Mouse (Mus musculus) lung, postnatal 10 days (tissue): ENCODE results near the gene Cplx2.
A peak's percentile ranks its signal among the peaks of the same experiment; 100 is the strongest.

Experiments used
- DNase-seq: peaks from one replicate; pipeline ENCODE4 v3.0.0; 2021

Gene Cplx2

GRCm38 (mm10) chr13:54371049-54371386, at the start of gene Cplx2:
Gene Cplx2, plus strand, starts transcription at chr13:54371349.
- no peak for DNase-seq

DNA sequence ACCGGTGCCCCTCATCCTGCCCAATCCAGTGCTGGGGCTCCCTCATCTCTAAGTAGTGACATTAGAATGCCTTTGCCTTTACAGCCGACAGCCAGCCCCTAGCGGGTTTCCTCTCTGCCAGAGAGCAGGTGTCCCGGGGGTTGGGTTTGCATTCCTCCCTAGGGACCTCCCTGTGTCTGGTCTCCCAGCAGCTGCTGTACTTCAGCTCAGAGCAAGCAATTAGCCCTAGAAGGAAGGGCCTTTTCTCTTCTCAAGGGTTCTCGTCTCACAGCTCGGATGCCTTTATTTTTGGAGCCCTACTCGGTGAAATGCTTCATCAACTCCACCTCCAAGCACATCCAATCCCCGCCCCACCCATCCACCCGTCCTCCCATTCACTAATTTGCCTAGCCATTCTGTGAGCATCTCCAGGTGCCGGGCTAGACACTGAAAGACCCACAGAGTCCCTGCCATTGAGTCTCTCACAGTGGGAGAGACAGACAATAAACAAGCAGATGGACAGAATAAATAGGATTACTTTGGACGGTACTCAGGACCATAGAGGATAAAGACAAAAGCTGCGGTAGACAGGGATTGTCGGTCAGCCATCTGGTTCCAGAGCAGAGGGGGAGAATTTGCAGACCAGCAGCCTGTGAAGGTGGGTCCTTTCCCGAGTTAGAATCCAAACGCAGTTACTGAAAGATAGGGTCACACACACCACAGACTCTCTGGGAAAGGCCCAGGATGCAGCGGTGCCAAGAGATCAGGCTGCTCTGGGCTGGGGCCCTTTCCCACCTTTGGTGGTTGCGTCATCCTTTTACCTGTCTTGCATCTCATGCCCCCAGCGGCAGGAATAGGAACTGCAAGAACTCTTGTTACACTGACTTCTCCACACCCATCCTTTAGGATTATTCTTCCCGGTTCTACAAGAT, 48.5 kb upstream of the Cplx2 start:
- peak; percentile 59 for DNase-seq

DNA sequence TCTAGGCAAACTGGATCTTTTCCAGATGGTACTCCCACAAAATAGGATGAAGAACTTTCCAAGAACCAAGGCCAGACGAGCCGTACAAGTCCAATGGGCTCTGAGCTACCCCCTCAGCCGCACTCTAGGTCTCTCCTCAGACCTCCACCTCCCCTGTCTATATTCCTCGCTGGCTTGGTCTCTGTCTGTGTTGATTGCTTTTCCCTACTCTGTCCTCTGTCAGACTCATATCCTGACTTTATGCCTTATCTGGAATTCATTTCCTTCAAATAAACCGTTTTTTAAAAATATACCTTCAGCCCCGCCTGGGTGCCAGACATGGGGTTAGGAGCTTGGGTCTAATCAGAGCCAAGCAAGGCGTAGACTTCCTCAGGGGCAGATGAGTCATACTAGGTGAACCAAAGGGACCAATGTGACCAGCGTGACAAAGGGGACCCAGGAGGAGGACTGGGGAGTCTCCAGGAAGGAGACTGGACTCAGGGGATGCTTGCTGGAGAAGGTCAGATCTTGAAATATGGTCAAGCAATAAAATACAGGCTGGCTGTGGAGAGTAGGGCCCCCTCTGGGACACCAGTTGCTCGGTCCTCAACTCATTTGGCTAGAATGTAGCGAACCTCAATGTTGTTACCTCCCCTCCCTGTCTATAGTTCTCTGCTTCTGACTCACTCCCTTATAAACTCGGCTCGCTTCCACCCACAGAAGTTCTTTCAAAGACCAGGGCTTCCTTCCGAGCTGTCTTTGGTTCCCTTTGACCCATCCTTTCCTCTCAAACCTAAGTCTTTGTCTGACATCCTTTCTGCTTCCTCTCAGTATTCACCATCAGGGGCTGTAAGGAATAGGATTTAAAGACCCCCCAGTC, 47.6 kb upstream of the Cplx2 start:
- DNase-seq: no peak

GRCm38 (mm10) chr13:54324178-54324577, 47.0 kb upstream of the Cplx2 start:
- DNase-seq: no peak

- no peak for DNase-seq
These were observed 45.3 kb upstream of the Cplx2 start for GRCm38 (mm10) chr13:54325814-54326213.

DNA sequence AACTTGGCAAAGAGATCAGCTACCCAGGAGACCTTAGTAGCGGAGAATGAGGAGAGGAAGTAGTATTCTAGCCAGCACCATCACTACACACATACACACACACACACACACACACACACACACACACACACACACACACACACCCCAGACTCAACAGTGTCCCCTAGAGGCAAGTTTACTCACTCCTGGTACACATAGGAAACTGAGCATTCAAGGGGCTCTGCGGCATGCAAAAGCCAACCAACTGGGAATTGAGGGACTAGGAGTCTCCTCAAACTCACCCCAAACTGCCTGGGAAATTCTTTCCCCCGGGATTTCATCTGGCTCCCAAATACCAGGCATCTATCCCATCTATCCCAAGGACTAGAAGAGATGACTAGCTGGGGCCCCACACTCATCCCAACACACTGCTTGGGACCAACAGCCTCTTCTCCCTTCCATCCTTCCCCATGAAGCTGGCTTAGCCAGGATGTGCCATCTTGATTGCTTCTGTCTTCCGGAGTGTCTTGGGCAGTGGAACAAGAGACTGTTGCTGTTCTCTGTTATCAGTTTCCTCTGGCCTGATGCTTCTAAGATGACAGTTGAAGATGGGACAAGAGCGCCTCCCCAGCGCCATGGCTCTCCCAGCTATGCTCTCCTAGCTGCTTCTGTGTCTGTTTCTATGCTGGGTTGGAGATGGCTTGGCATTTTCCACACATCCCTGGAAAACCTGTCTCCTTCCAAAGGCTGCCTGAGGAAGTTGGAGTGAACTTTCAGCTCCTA, 44.3 kb upstream of the Cplx2 start:
- no peak for DNase-seq

- no peak for DNase-seq
These were observed 43.1 kb upstream of the Cplx2 start for GRCm38 (mm10) chr13:54328029-54328428.

GRCm38 (mm10) chr13:54328954-54329490, 42.1 kb upstream of the Cplx2 start:
- DNase-seq: no peak

DNA sequence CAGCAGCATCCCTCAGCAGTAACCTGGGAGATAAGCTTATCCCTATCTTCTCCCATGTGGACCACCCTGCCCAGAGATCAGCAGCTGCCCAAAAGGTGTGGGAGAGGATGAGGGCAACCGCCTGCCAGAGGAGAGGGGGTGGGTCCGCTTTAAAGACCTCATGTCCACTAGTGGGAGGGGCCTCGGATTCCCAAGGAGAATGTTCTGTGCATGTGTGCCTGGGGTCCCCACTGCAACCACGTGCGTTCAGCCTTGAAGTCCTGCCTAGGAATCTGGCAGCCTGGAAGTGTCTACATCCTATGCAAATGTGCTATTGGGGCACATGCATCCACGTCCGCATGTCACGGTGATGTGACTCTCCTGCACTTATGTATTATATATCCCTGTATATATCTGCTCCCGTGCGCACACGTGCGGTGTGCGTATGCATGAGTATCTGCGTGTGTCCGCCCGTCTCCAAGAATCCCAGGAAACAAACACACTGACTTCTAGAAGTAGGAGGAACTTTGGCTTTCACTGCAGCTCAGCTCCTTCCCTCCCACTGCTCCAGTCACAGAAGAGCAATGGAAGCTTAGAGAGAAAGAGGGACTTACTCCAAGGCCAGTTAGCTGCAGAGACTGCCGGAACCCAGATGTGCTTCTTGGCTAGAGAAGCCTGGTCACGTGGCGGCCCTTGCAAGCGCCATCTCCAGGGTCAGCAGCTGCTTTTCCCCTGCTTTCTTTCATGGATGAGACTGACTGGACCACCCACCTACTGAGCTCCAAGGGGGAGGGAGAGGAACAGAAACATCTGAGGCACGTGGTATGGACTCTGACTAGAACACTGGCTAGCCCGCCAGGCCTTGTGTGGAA, 39.1 kb upstream of the Cplx2 start:
- peak; percentile 87 for DNase-seq

DNA sequence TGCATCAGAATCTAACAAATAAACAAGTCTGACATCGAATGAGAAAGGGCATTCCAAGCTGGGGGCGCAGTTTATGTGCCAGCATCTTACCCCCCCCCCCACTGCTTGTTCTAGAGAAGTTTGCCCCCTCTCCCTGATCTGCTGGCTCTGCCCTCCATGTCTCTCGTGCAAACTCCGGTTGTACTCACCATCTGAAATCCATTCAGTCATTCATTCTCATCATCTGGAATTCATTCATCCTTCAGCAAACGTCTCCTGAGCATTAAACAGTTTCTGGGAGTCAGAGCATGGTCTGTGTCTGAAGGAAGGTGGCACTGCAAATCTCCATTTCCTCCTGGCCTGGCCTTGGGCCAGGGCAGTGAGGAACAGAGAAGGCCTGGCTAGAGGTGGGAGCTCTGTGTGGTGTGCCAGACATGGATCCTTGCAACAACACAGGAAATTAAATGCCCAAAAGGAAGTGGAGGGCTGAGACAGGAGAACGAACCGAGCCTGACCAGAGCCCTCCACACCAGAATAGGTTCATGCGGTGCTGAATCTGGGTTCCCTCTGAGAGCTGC, 38.1 kb upstream of the Cplx2 start:
- no peak for DNase-seq

DNA sequence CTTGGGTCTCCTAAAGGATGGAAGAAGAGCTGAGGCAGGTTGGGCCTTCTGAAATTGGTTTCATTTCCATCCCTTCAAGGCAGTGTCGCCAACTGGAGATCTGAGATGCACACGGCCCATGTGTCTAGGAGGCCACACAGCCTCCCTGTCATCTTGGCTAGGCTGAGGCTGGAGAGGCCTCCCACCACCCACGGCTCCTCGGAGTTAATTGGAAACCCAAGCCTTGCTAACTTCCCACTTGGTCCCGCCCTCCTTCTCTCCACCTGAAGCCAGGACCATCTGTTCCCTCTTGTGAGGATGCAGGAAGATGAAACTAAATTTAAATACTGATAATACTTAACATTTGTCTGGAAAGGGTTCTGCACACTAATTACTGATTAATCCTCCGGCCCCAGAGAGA, 34.1 kb upstream of the Cplx2 start:
- no peak for DNase-seq

DNA sequence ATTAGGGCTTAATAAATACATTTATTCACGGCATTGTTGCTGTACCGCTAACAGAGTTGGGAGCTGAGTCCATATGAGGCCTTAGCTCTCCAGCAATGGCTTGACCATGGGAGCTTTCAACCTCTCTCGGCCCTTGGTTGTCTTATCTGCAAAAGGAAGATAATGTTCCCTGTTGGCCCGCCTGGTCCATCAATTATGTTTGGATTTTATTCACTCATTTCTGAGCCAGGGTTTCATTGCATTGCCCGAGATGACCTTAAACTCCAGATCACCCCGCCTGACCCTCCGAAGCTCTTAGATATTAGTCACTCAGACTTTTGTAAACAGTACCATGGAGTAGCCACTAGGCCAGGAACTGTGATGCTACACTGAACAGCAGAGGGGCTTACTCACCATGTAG, 33.6 kb upstream of the Cplx2 start:
- DNase-seq: no peak

DNA sequence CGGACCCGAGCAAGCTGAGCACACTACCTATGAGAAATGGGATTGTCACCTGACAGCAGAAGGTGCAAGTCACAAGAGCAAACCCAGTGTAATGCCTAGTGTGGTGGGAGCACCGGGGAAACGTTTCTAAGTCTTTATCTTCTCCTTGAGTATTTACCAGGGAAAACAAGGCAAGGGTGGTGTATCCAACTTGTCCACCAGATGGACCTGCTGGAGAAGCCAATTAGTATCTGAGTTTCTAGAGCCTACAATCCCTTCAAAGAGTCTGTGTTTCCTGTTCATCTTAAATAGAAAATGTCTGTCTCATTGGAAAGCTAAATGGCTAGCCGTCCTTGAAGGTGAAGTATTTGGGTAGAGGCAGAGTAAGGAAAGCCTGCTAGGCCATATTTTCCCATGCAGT, 32.3 kb upstream of the Cplx2 start:
- DNase-seq: no peak

- no peak for DNase-seq
These were observed 25.1 kb upstream of the Cplx2 start for GRCm38 (mm10) chr13:54345885-54346647.

DNA sequence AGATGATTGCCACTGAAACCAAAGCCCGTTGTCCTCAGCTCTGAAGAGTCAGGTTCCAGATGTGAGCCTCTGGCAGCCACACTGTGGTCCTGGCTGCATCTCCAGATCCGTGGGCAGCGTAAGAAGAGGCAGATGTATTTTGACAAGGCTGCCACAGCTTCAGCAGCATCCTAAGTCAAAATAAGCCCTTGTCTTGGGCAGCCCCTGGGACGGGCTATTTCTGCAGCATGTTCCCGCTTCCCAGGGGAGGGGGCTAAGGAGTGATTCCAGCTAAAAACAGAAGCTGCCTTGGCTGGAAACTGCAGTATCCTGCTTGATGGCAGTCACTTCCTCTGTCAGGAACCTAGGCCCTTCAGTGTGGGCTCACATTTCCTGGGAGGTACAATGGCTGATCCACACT, 23.1 kb upstream of the Cplx2 start:
- no peak for DNase-seq

GRCm38 (mm10) chr13:54349126-54349759, 21.9 kb upstream of the Cplx2 start:
- DNase-seq: no peak

DNA sequence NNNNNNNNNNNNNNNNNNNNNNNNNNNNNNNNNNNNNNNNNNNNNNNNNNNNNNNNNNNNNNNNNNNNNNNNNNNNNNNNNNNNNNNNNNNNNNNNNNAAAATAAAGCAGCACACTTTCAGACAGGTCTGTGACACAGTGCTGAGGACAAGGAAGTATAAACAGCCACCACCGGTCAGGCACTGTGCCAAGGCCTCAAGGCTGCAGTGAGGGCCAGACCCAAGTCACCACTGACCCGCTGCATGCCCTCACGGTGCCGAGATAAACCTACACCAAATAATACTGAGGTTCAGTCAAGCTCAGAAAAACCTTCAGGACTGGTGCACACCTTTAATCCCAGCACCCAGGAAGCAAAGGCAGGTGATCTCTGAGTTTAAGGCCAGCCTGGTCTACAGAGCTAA, 13.7 kb upstream of the Cplx2 start:
- DNase-seq: no peak

DNA sequence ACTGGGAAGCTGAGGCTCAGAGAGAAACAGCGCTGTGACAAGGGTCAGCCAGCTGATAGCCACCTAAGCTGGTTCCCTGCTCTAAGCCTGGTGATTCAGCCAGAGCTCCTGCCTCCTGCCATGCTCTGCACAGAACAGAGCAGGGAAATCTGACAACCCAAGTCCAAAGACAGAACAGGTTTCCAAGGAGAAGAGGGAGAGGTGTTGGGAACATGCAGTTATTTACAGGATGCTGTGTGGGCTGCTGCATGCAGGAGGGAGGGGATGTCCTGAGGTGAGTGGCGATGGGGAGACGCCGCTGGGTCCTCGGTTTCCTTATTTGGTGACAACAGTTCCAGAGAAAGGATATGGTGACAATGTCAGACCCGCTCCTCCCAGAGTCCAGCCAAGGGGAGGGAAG, 12.0 kb upstream of the Cplx2 start:
- no peak for DNase-seq

DNA sequence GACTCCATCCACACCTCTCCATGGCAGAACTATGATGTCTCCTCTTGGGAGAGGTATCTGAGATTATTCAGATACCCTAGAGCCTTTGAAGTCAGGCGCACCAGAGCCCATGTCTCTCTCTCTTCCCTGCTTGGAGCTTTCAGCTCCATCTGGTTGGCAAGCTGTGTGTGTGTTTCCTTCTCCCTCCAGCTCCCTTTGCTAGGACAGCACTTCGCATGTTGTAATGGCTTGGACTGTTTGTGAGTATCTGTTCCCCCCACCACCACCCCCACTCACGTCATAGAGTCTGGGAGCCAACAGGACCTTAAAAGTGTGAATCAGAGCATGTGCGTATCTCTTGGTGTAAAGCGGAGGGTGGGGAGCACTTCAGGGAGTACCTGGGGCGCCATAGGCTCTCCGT, 6.5 kb upstream of the Cplx2 start:
- DNase-seq: no peak

DNA sequence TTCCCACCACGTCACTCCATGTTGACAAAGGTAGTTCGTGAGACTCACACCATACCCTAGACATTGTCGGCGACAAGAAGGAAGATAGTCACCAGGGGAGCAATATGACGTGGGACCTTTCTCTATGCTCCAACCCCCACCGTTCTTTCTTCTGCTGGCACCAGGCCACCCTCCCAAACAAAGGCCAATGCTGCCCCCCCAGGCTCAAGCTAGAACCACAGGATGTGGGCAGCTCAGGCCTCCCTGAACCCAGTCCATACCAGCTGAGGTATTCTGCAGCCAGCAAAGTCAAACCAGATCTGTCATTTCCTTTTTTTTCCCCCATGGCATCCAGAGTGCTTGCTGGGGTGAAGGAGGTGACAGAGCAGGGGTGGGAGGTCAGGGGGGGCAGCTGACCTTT, 3.4 kb upstream of the Cplx2 start:
- peak; percentile 49 for DNase-seq
